Mouse (Mus musculus) stomach, embryonic 16.5 days (tissue): ENCODE data around the gene Gatd1. TPM values are rescaled to one million over a fixed set of nuclear protein-coding genes. Genes with fewer than 3 reads are reported as not detected.
"Not testable (repeated sequence)": the region's sequence is repeated elsewhere in the genome, so short reads cannot be mapped to it uniquely, and the experiment has no call there.

Experiments
- ATAC-seq: fragments of 200-750 bp; cut with Nextera tagmentation; 2 replicates; pipeline ENCODE4 v1.8.0; 2017; ENCODE audit warnings: moderate number of reproducible peaks, moderate TSS enrichment; ENCODE audit not compliant: insufficient read depth, low FRiP score
- H3K27ac ChIP-seq: fragments of 300-500 bp; sonication (generic); 2 replicates; pipeline ENCODE4 v1.5.1; 2014; ENCODE audit warnings: low read length
- H3K27me3 ChIP-seq: fragments of 300-500 bp; sonication (generic); 2 replicates; pipeline ENCODE4 v1.6.1; 2014; ENCODE audit warnings: low read length, control low read depth, mixed read lengths; ENCODE audit not compliant: control insufficient read depth, insufficient read depth
- H3K36me3 ChIP-seq: fragments of 300-500 bp; sonication (generic); 2 replicates; pipeline ENCODE4 v1.6.1; 2014; ENCODE audit warnings: low read length; ENCODE audit not compliant: control insufficient read depth, insufficient read depth
- H3K4me1 ChIP-seq: fragments of 300-500 bp; sonication (generic); 2 replicates; pipeline ENCODE4 v1.6.1; 2014; ENCODE audit warnings: low read length, control low read depth, mixed read lengths; ENCODE audit not compliant: control insufficient read depth, insufficient read depth
- H3K4me2 ChIP-seq: fragments of 300-500 bp; sonication (generic); 2 replicates; pipeline ENCODE4 v1.6.1; 2014; ENCODE audit warnings: low read depth, low read length, mixed read lengths
- H3K4me3 ChIP-seq: fragments of 300-500 bp; sonication (generic); replicated peaks from 2 replicates; pipeline ENCODE4 v1.5.1; 2014; ENCODE audit warnings: mild to moderate bottlenecking, low read length
- H3K9ac ChIP-seq: fragments of 300-500 bp; sonication (generic); 2 replicates; pipeline ENCODE4 v1.6.1; 2014; ENCODE audit warnings: low read length
- H3K9me3 ChIP-seq: fragments of 300-500 bp; sonication (generic); replicated peaks from 2 replicates; pipeline ENCODE4 v1.6.1; 2016; ENCODE audit warnings: low read length, control low read depth; ENCODE audit not compliant: control insufficient read depth
- WGBS: fragments of 180-500 bp; shearing (Covaris S2); extraction: QIAGEN DNeasy Blood & Tissue Kit; methylation state at CpG from one replicate; pipeline ENCODE4 v1.1.7; 2014; 5-methylcytosine and 5-hydroxymethylcytosine counted together
- polyA plus RNA-seq: library from polyadenylated mRNA; unstranded; fragments of >200 nt; fragmentation: Nextera tagmentation; extraction: Ambion mirVana; gene quantifications from 2 replicates; pipeline ENCODE4 v1.2.1, GENCODE M21; 2015

The Gatd1 gene
- polyA plus RNA-seq, 1 experiment from 2014 or later: 45.8 TPM

DNA sequence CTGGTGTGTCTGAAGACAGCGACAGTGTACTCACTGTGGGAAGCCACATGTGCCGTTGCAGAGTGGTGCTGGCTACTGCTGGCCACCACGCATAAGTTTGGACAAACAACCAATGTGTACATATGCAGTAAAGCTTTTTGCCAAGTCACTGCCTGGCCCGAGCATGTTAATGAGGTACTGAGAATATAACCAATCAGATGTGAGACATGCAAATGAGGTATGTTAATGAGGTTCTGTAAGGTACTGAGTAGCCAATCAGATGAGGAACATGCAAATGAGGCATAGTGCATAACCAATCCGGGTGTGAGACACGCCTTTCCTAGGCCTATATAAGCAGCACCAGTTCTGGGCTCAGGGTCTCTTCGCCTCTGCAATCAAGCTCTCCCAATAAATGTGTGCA is 6.3 kb downstream of the Gatd1 start:
- H3K27ac ChIP-seq, H3K4me2 ChIP-seq, H3K4me1 ChIP-seq, H3K27me3 ChIP-seq, H3K9me3 ChIP-seq, ATAC-seq, H3K4me3 ChIP-seq, H3K9ac ChIP-seq, H3K36me3 ChIP-seq: not testable (repeated sequence)
- 96% methylated on average over 7 of the region's 7 CpGs for WGBS

DNA sequence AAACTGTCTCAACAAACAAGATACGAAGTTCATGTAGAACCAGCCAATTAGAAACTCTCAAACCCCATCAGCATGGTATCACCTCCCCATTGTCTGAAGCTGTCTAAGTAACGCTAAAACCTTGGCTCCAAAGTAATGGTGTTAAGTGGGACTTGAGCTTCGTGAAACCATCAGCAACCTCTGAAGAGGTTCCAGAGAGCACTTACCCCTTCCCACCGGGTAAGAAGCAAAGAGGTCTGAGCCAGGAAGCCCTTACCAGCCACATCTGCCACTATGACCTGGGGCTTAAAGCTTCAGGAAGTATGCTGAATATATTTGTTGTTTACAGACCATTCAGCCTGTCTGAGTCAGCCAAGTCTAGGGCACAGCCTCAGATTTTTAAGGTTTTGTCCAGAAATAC is 8.5 kb downstream of the Gatd1 start:
- no peak for ATAC-seq
- no peak overlapping the region for H3K4me2 ChIP-seq
- H3K4me3 ChIP-seq: no peak overlapping the region
- no peak overlapping the region for H3K27ac ChIP-seq
- no peaks in the 10 kb centered on the region for H3K27me3 ChIP-seq
- H3K9me3 ChIP-seq: no peaks in the 10 kb centered on the region
- 0 out of 2 replicates have a peak, but pooled peaks cover 4% of the 10 kb centered on the region for H3K4me1 ChIP-seq
- peaks cover 13% of the 10 kb centered on the region for H3K36me3 ChIP-seq
- H3K9ac ChIP-seq: no peak overlapping the region
- WGBS: 77% methylated on average over 4 of the region's 4 CpGs

DNA sequence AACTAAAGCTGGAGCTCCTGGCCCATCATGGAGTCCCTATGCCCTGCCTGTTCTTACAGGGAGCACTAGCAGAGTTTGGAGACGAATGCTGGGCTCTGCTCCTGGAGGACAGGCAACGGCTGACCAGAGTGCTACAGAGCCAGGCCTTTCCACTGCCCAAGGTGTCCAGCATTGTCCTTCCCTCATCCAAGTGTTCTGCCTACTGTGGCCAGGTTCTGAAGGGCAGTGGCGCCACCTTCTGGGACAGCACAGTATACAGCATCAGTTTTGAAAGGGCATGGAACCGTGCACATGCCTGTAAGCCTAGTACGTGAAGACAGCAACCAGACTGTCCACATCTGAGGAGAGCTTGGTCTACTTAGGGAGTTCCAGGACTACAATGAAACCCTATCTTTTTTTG is 10.6 kb downstream of the Gatd1 start:
- no peaks in the 10 kb centered on the region for H3K27me3 ChIP-seq
- no peak overlapping the region for H3K4me2 ChIP-seq
- H3K27ac ChIP-seq: no peak overlapping the region
- no peak overlapping the region for H3K4me3 ChIP-seq
- whole genome bisulfite sequencing: 47% methylated on average over 5 of the region's 5 CpGs
- H3K4me1 ChIP-seq: no peaks in the 10 kb centered on the region
- H3K9me3 ChIP-seq: no peaks in the 10 kb centered on the region
- no peak overlapping the region for H3K9ac ChIP-seq
- ATAC-seq: peak; percentile 58; the same call in 1 of the 2 replicates
- H3K36me3 ChIP-seq: peaks cover 15% of the 10 kb centered on the region

DNA sequence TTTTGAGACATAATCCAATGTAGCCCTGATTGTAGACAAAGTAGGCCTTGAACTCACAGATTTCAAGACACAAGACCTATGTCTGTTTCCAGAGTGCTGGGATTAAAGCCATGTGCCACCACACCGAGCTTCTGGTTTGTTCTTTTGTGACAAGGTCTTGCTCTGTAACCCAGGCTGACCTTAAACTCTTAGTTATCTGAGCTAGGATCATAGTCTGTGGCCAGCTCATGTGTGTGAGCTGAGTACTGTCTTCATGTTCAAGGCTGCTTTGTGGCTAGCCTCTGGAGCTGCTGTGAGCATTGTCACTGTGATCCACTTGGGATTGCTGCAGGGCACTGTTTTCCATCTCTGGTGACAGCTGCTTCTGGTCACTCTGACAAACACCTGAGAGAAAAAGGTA is 18.6 kb downstream of the Gatd1 start:
- H3K4me3 ChIP-seq: no peak overlapping the region
- ATAC-seq: no peak
- no peak overlapping the region for H3K27ac ChIP-seq
- WGBS: 66% methylated on average over 1 of the region's 1 CpGs
- H3K4me2 ChIP-seq: no peak overlapping the region
- H3K4me1 ChIP-seq: peaks cover 14% of the 10 kb centered on the region
- no peak overlapping the region for H3K9ac ChIP-seq
- no peaks in the 10 kb centered on the region for H3K9me3 ChIP-seq
- no peaks in the 10 kb centered on the region for H3K27me3 ChIP-seq
- H3K36me3 ChIP-seq: peaks cover 10% of the 10 kb centered on the region; the same call in 1 of the 2 replicates

DNA sequence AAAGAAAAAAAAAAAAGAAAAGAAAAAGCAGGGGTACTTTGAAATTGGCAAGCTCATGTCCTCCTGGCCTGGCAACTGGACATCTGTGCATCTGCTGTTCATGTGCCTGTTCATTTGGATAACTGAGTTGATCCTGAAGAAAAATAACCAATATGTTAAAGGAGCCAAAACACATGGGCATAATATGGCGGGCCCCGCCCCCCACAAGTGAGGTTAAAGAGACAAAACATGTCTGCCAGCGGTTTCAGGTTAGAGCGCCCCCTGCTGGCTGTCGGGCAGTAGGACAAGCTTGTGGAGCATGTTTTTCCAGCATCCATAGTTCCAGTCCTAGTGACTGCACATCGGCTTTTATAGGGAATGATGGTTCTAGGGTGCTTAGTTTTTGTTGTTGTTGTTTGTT is 19.2 kb downstream of the Gatd1 start:
- H3K9me3 ChIP-seq: no peaks in the 10 kb centered on the region
- peaks cover 7% of the 10 kb centered on the region; the same call in 1 of the 2 replicates for H3K36me3 ChIP-seq
- ATAC-seq: no peak
- H3K4me2 ChIP-seq: no peak overlapping the region
- no peaks in the 10 kb centered on the region for H3K27me3 ChIP-seq
- no peak overlapping the region for H3K27ac ChIP-seq
- 29% methylated on average over 6 of the region's 6 CpGs for WGBS
- H3K4me1 ChIP-seq: peaks cover 14% of the 10 kb centered on the region
- H3K4me3 ChIP-seq: no peak overlapping the region
- H3K9ac ChIP-seq: no peak overlapping the region

DNA sequence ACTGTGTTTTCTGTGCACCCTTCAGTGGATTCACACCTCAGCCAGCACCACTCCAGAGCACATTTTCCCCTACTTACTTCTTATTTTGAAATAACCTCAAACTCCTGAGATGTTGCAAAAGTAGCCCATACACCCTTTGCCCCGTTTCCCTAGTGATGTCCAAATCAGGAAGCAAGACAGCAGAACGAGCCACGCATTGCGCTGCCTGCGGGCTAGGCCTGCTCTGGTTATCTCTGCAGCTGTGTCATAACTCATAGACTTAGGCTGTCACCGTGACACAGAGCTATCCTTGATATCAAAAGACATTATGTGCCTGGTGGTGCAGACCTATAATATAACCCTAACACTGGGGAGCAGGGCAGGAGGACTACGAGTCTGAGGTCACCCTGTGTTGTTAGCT is 19.8 kb downstream of the Gatd1 start:
- Histone ChIP-seq H3K4me3 (no peak overlapping the region), H3K9ac (no peak overlapping the region), H3K9me3 (no peaks in the 10 kb centered on the region), H3K4me2 (no peak overlapping the region), H3K36me3 (peaks cover 6% of the 10 kb centered on the region; the same call in 1 of the 2 replicates), H3K27me3 (no peaks in the 10 kb centered on the region), H3K27ac (no peak overlapping the region), H3K4me1 (peaks cover 14% of the 10 kb centered on the region)
- ATAC-seq: no peak
- 80% methylated on average over 7 of the region's 7 CpGs for WGBS

DNA sequence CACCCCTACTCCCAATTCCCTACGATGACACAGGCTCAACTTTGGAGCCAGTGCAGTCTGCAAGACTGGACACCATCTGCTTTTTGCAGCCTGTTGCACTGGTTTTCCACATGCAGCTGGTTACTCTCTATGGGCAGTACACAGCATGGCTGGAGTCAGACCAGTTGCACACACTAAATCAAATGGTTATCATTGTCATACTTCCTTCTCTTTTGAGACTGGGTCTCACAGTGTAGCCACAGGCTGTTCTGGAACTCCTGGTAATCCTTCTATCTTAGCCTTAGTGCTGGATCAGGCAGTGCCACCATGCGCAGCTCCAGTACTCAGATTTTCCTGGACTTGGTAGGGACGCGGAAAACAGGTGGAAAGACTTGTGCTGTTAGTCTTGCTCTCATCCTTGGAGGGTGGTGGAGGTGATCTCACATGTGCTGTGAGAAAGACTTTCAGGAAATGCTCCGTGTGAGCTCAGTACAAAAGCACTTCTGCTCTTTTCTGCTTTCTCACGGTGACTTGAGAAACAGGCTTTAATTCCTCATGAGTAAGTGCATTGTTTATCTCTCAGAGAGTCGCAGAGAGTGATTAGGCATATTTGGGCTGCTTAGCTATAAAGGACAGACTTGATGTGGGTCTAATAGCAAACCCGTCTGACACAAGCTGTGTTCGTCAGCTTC is 21.2 kb downstream of the Gatd1 start:
- H3K27ac ChIP-seq: peak overlapping the region; percentile 80
- peak overlapping the region; percentile 86 for H3K4me3 ChIP-seq
- H3K4me2 ChIP-seq: peak overlapping the region; percentile 98
- ATAC-seq: peak; percentile 23; the same call in 1 of the 2 replicates
- H3K36me3 ChIP-seq: 0 out of 2 replicates have a peak, but pooled peaks cover 6% of the 10 kb centered on the region
- H3K9ac ChIP-seq: peak overlapping the region; percentile 82
- 27% methylated on average over 9 of the region's 9 CpGs for WGBS
- H3K27me3 ChIP-seq: no peaks in the 10 kb centered on the region
- H3K9me3 ChIP-seq: no peaks in the 10 kb centered on the region
- peaks cover 14% of the 10 kb centered on the region for H3K4me1 ChIP-seq

DNA sequence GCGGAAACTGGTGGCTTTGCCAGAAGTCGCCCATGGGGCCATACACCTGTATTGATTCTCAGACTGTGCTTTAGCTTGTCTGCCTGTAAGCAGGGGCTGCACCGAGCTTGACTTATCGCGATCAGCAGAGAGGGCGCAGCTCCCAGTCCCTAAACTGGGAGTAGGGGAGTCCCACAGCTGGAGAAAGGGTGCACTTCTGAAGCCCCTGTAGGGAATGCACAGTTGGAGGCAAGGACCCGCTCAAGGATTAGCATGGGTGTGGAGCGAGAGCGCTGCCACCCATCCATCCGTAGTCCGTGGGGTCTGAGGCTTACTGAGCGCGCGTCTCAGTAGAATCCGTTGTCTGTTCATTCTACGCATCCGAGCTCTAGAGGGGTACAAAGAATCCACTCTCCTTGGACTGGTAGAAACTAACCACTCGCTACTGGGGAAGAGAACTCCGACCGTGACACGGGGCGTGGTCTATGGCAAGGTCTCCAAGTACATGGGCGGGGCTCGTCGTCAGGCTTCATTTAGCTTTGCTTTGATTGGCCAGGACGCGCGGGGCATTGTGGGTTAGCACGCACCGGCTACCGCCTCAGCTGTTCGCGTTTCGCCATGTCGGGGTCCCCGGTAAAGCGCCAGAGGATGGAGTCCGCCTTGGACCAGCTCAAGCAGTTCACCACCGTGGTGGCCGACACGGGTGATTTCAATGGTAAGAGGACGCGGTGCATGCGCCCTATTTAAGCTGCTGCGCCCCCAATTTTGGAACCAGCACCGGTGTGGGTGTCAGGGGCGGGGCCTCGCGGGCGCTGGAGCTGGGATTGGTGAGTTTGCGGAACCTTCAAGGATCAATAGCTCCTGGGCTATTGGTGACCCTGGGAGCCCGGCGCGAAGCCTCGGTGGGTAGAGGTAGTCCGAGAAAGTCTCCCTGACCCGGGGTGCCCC is 22.0 kb downstream of the Gatd1 start, which contains the start of gene Taldo1:
Gene Taldo1, plus strand, starts transcription at position 575 of the 927 bp plus-strand sequence.
- Histone ChIP-seq H3K36me3 (0 out of 2 replicates have a peak, but pooled peaks cover 6% of the 10 kb centered on the region), H3K9ac (peak within 1 kb of the TSS; percentile 82), H3K4me2 (peak within 1 kb of the TSS; percentile 98), H3K4me3 (peak within 1 kb of the TSS; percentile 86), H3K27me3 (no peaks in the 10 kb centered on the region), H3K4me1 (peaks cover 14% of the 10 kb centered on the region), H3K9me3 (no peaks in the 10 kb centered on the region), H3K27ac (peak within 1 kb of the TSS; percentile 80)
- peak; percentile 96 for ATAC-seq
- WGBS: under 1% methylated on average over 57 of the region's 57 CpGs
